Mouse (Mus musculus) liver, embryonic 11.5 days (tissue): ENCODE measurements around the gene Ppp2r3d. TPM values are rescaled to one million over a fixed set of nuclear protein-coding genes. Genes with fewer than 3 reads are reported as not detected.
"Not testable (repeated sequence)": the region's sequence is repeated elsewhere in the genome, so short reads cannot be mapped to it uniquely, and the experiment has no call there.

Experiments
- ATAC-seq: fragments of 200-750 bp; cut with Nextera tagmentation; replicated peaks from 2 replicates; pipeline ENCODE4 v1.8.0; 2017; ENCODE audit warnings: moderate number of reproducible peaks, mild to moderate bottlenecking, moderate TSS enrichment, moderate library complexity; ENCODE audit not compliant: low FRiP score
- DNase-seq: peaks from one replicate; pipeline ENCODE4 v3.0.0-alpha.2; 2017; ENCODE audit warnings: low spot score
- H3K27ac ChIP-seq: fragments of 300-500 bp; sonication (generic); 2 replicates; pipeline ENCODE4 v1.5.1; 2014; ENCODE audit warnings: mild to moderate bottlenecking, low read depth, low read length, control low read depth
- H3K27me3 ChIP-seq: fragments of 300-500 bp; sonication (generic); replicated peaks from 2 replicates; pipeline ENCODE4 v1.6.1; 2014; ENCODE audit warnings: low read length, mixed read lengths; ENCODE audit not compliant: control insufficient read depth, insufficient read depth
- H3K36me3 ChIP-seq: fragments of 300-500 bp; sonication (generic); 2 replicates; pipeline ENCODE4 v1.6.1; 2014; ENCODE audit warnings: mild to moderate bottlenecking, low read length, moderate library complexity, mixed read lengths; ENCODE audit not compliant: control insufficient read depth, insufficient read depth
- H3K4me1 ChIP-seq: fragments of 300-500 bp; sonication (generic); replicated peaks from 2 replicates; pipeline ENCODE4 v1.6.1; 2014; ENCODE audit warnings: low read length, mixed read lengths; ENCODE audit not compliant: control insufficient read depth, insufficient read depth
- H3K4me2 ChIP-seq: fragments of 300-500 bp; sonication (generic); 2 replicates; pipeline ENCODE4 v1.6.1; 2014; ENCODE audit warnings: mild to moderate bottlenecking, control low read depth, moderate library complexity
- H3K4me3 ChIP-seq: fragments of 300-500 bp; sonication (generic); 2 replicates; pipeline ENCODE4 v1.5.1; 2014; ENCODE audit warnings: low read depth, low read length, control low read depth
- H3K9ac ChIP-seq: fragments of 300-500 bp; sonication (generic); 2 replicates; pipeline ENCODE4 v1.6.1; 2014; ENCODE audit warnings: low read depth, low read length, control low read depth
- H3K9me3 ChIP-seq: fragments of 300-500 bp; sonication (generic); 2 replicates; pipeline ENCODE4 v1.6.1; 2016; ENCODE audit warnings: low read length, inconsistent platforms, mixed read lengths; ENCODE audit not compliant: control insufficient read depth
- WGBS: fragments of 180-500 bp; shearing (Covaris S2); extraction: QIAGEN DNeasy Blood & Tissue Kit; methylation state at CpG from one replicate; pipeline ENCODE4 v1.1.7; 2014; 5-methylcytosine and 5-hydroxymethylcytosine counted together
- polyA plus RNA-seq: library from polyadenylated mRNA; unstranded; fragments of >200 nt; fragmentation: Nextera tagmentation; extraction: Ambion mirVana; gene quantifications from 2 replicates; pipeline ENCODE4 v1.2.1, GENCODE M21; 2014

Gene Ppp2r3d
- 83.7 and 91.3 TPM in 2 replicates for polyA plus RNA-seq

GRCm38 (mm10) chr9:124476096-124476902, at the start of gene Ppp2r3d:
Gene Ppp2r3d, minus strand, starts transcription at chr9:124476898.
- WGBS = 93% methylated on average over 22 of the region's 22 CpGs
- DNase-seq (no peak), ATAC-seq (peak; percentile 53)
- Histone ChIP-seq H3K27me3 (no peaks in the 10 kb centered on the region), H3K9ac (no peak within 1 kb of the TSS), H3K27ac (no peak within 1 kb of the TSS), H3K4me2 (no peak within 1 kb of the TSS), H3K4me3 (no peak within 1 kb of the TSS), H3K4me1 (no peaks in the 10 kb centered on the region), H3K9me3 (no peaks in the 10 kb centered on the region), H3K36me3 (peaks cover 9% of the 10 kb centered on the region)

GRCm38 (mm10) chr9:124493693-124494092, 17.0 kb upstream of the Ppp2r3d start, which contains the start of gene Gm21836:
Gene Gm21836, minus strand, starts transcription at chr9:124493793.
- not testable (repeated sequence) for H3K4me3 ChIP-seq, H3K9me3 ChIP-seq, H3K4me1 ChIP-seq, H3K27ac ChIP-seq, H3K27me3 ChIP-seq, H3K36me3 ChIP-seq, H3K4me2 ChIP-seq, ATAC-seq, DNase-seq, H3K9ac ChIP-seq
- WGBS = 68% methylated on average over 2 of the region's 2 CpGs

- not testable (repeated sequence) for H3K4me1 ChIP-seq, H3K27me3 ChIP-seq, H3K36me3 ChIP-seq, H3K4me3 ChIP-seq, H3K9ac ChIP-seq, DNase-seq, H3K9me3 ChIP-seq, H3K4me2 ChIP-seq, H3K27ac ChIP-seq, ATAC-seq
- WGBS = 62% methylated on average over 11 of the region's 15 CpGs
These were observed 3.8 kb upstream of the Ppp2r3d start for GRCm38 (mm10) chr9:124480361-124480980.

GRCm38 (mm10) chr9:124478081-124478480, 1.4 kb upstream of the Ppp2r3d start:
- Histone ChIP-seq H3K4me3 (no peak overlapping the region), H3K27me3 (no peaks in the 10 kb centered on the region), H3K36me3 (peaks cover 9% of the 10 kb centered on the region), H3K9me3 (no peaks in the 10 kb centered on the region), H3K9ac (no peak overlapping the region), H3K4me2 (no peak overlapping the region), H3K27ac (no peak overlapping the region), H3K4me1 (no peaks in the 10 kb centered on the region)
- no peak for ATAC-seq
- DNase-seq = no peak
- WGBS = 64% methylated on average over 3 of the region's 3 CpGs

- H3K9me3 ChIP-seq = no peaks in the 10 kb centered on the region
- no peaks in the 10 kb centered on the region for H3K27me3 ChIP-seq
- no peak overlapping the region for H3K9ac ChIP-seq
- peaks cover 9% of the 10 kb centered on the region for H3K36me3 ChIP-seq
- H3K4me1 ChIP-seq = no peaks in the 10 kb centered on the region
- H3K27ac ChIP-seq = no peak overlapping the region
- ATAC-seq (peak; percentile 43; the same call in 1 of the 2 replicates), DNase-seq (no peak)
- WGBS = 87% methylated on average over 15 of the region's 15 CpGs
- H3K4me2 ChIP-seq = no peak overlapping the region
- no peak overlapping the region for H3K4me3 ChIP-seq
These were observed 1.0 kb downstream of the Ppp2r3d start for GRCm38 (mm10) chr9:124475689-124476088.

GRCm38 (mm10) chr9:124456572-124456971, 20.1 kb downstream of the Ppp2r3d start:
- WGBS = 2% methylated on average over 1 of the region's 1 CpGs
- ATAC-seq (peak; percentile 61), DNase-seq (no peak)
- Histone ChIP-seq H3K27ac (no peak overlapping the region), H3K9me3 (no peaks in the 10 kb centered on the region), H3K9ac (no peak overlapping the region), H3K4me1 (no peaks in the 10 kb centered on the region), H3K4me2 (no peak overlapping the region), H3K4me3 (no peak overlapping the region), H3K36me3 (no peaks in the 10 kb centered on the region), H3K27me3 (no peaks in the 10 kb centered on the region)

GRCm38 (mm10) chr9:124442533-124442855, 34.2 kb downstream of the Ppp2r3d start:
- Histone ChIP-seq H3K27ac (no peak overlapping the region), H3K9me3 (peaks cover 32% of the 10 kb centered on the region), H3K4me1 (no peaks in the 10 kb centered on the region), H3K4me2 (no peak overlapping the region), H3K27me3 (no peaks in the 10 kb centered on the region), H3K9ac (no peak overlapping the region), H3K4me3 (no peak overlapping the region), H3K36me3 (peaks cover 37% of the 10 kb centered on the region)
- DNase-seq (no peak), ATAC-seq (peak; percentile 37; the same call in 1 of the 2 replicates)
- 95% methylated on average over 15 of the region's 15 CpGs for WGBS

GRCm38 (mm10) chr9:124441681-124442532, 34.8 kb downstream of the Ppp2r3d start:
- Histone ChIP-seq H3K27me3 (no peaks in the 10 kb centered on the region), H3K4me3 (no peak overlapping the region), H3K36me3 (peaks cover 37% of the 10 kb centered on the region), H3K27ac (no peak overlapping the region), H3K9me3 (peaks cover 32% of the 10 kb centered on the region), H3K4me2 (no peak overlapping the region), H3K9ac (no peak overlapping the region), H3K4me1 (no peaks in the 10 kb centered on the region)
- WGBS = 96% methylated on average over 45 of the region's 45 CpGs
- ATAC-seq (peak; percentile 36), DNase-seq (peak; percentile 38)
